Mouse (Mus musculus) neutrophil, adult 65 days (primary cell): ENCODE results near the gene Myo15b. TPM values are rescaled to one million over a fixed set of nuclear protein-coding genes. Genes with fewer than 3 reads are reported as not detected.

Experiments used
- total RNA-seq: library from RNA; stranded (reverse); gene quantifications from 2 replicates; pipeline ENCODE4 v1.2.4, GENCODE M21; 2023

Myo15b gene
- total RNA-seq = 0.93 and 2.3 TPM in 2 replicates

DNA sequence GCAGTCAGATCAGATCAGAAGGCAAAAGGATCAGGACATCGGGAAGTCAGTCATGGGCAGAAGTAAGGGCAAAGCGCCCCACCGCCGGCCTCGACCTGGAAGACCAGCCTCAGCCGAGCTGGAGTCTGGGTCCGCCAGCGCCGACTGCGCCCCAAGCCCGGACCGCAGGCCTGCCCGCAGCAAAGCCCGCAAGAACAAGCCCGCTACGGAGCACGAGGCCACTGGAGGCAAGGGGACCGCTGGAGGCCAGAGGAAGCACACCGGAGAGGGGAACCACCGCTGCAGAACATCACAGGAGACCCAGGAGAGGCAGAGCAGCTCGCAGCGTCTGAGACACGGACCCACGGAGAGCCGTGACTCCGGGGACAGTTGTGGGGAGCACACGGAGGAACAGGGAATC lies at the start of gene Myo15b:
Gene Myo15b (plus strand): TSS at position 53 of the 400 bp plus-strand sequence.

GRCm38 (mm10) chr11:115813507-115814296 lies 44.5 kb upstream of the Myo15b start, which contains the start of gene Caskin2:
Caskin2 (minus strand) TSS chr11:115813639.

DNA sequence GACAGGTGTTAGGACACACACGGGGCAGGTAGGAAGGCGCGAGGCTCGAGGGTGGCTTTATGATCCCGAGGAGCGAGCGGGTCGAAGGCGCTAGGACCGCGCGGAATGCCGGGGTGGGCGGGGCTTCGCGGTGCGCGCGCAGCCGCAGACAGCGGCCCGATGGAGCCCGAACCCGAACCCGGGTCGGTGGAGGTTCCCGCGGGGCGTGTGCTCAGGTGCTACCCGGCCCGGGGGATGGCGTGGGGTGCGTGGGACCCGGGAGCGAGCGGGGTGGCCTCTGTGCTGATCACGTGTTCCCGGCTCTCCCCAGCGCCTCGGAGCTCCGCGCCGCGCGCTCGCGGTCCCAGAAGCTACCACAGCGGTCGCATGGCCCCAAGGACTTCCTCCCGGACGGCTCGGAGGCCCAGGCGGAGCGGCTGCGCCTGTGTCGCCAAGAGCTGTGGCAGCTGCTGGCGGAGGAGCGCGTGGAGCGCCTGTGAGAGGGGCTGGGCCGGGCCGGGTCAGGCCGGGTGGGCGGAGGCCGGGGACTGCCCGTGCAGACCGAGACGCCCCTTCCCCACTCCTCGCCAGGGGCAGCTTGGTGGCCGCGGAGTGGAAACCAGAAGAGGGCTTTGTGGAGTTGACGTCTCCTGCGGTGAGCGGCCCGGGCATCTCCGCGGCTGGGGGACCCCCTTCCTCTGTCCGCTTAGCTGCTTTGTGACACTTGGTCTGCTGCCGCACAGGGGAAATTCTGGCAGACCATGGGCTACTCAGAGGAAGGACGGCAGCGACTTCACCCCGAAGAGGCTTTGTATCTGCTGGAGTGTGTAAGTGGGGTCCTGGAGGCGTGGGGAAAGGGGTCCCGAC lies 43.4 kb upstream of the Myo15b start, which contains the start of gene Tsen54:
Gene Tsen54 (plus strand): TSS at position 120 of the 846 bp plus-strand sequence.

GRCm38 (mm10) chr11:115823774-115824740 lies 34.1 kb upstream of the Myo15b start, which contains the start of gene Llgl2:
Llgl2 (plus strand) TSS chr11:115824049.

GRCm38 (mm10) chr11:115899486-115900266 lies 41.5 kb downstream of the Myo15b start, which contains the start of gene Smim5:
Smim5 (plus strand) TSS chr11:115899966.

DNA sequence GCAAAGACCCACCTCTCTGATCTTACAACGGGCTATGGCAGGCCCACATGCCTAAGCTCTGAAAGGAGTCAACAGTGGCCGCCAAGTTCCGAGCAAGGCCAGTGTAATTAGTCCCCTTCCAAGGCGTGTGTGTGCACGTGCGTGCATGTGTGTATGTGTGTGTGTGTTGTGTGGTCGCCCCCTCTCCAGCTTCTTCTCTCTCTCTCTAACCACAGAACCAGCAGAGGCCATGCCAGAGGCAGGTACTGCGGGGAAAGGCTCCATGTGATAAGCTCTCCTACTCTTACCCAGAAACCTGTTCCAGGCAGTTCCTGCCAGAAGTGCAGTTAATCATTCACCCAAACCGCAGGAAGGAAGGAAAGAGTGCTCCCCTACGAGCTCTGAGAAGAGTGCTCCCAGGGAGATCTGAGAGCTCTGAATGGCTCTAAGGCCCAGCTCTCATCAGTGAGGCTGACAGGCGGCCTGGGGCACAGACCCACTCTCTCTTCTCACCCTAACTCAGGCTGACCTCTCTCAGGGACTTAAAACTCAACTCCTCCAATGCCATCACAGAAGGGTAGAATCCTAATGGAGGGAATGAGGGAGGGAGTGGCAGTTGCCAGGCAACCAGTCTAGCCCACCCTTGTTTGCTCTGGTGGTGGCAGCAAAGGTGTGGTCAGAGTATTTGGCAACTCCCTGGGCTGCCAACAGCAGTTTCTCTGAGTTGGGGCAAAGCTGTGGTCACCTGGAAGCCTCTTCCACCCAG lies 53.6 kb downstream of the Myo15b start, which contains the start of gene Smim6:
Gene Smim6 (plus strand): TSS at position 386 of the 745 bp plus-strand sequence.

GRCm38 (mm10) chr11:115933108-115933746 lies 75.0 kb downstream of the Myo15b start, which contains the start of the genes Sap30bp and Recql5:
Sap30bp (plus strand) TSS chr11:115933282.
Recql5 (minus strand) TSS chr11:115933477.

Other genes starting within 250 kb of the Myo15b start
- 16.9 and 23.3 TPM in 2 replicates for gene Mif4gd, start 245.4 kb upstream of the Myo15b start, total RNA-seq
- gene Slc25a19, start 230.1 kb upstream of the Myo15b start, total RNA-seq = 10.0 and 10.7 TPM in 2 replicates
- 197 and 236 TPM in 2 replicates for gene Grb2, start 149.8 kb upstream of the Myo15b start, total RNA-seq
- gene Tmem94, start 93.0 kb upstream of the Myo15b start, total RNA-seq = 31.7 and 49.2 TPM in 2 replicates
- gene Caskin2, start 44.8 kb upstream of the Myo15b start, total RNA-seq = 0.82 and 1.0 TPM in 2 replicates
- gene Tsen54, start 43.7 kb upstream of the Myo15b start, total RNA-seq = 3.1 and 4.5 TPM in 2 replicates
- 2.6 and 4.2 TPM in 2 replicates for gene Llgl2, start 34.4 kb upstream of the Myo15b start, total RNA-seq
- gene Smim5, start 41.6 kb downstream of the Myo15b start, total RNA-seq = 52.4 and 59.6 TPM in 2 replicates
- gene Smim6, start 53.6 kb downstream of the Myo15b start, total RNA-seq = 4.6 and 6.4 TPM in 2 replicates
- 34.7 and 50.0 TPM in 2 replicates for gene Sap30bp, start 74.9 kb downstream of the Myo15b start, total RNA-seq
- gene Recql5, start 75.1 kb downstream of the Myo15b start, total RNA-seq = 22.0 and 28.2 TPM in 2 replicates
- gene Itgb4, start 116.3 kb downstream of the Myo15b start, total RNA-seq = 0.13 TPM in 1 of 2 replicates, not detected in the other
- gene Galk1, start 154.3 kb downstream of the Myo15b start, total RNA-seq = 4.9 and 6.7 TPM in 2 replicates
- 3,437 and 4,057 TPM in 2 replicates for gene H3f3b, start 169.6 kb downstream of the Myo15b start, total RNA-seq
- 22.2 and 26.7 TPM in 2 replicates for gene Unk, start 171.9 kb downstream of the Myo15b start, total RNA-seq
- 94.4 and 118 TPM in 2 replicates for gene Unc13d, start 219.6 kb downstream of the Myo15b start, total RNA-seq
- 177 and 178 TPM in 2 replicates for gene Wbp2, start 228.6 kb downstream of the Myo15b start, total RNA-seq